Mouse (Mus musculus): Measurements from ENCODE around the gene Capn13. TPM values are rescaled to one million over a fixed set of nuclear protein-coding genes. Genes with fewer than 3 reads are reported as not detected.
A peak's percentile ranks its signal among the peaks of the same experiment; 100 is the strongest.

The Capn13 gene
- polyA plus RNA-seq, 1 experiment: not detected

DNA sequence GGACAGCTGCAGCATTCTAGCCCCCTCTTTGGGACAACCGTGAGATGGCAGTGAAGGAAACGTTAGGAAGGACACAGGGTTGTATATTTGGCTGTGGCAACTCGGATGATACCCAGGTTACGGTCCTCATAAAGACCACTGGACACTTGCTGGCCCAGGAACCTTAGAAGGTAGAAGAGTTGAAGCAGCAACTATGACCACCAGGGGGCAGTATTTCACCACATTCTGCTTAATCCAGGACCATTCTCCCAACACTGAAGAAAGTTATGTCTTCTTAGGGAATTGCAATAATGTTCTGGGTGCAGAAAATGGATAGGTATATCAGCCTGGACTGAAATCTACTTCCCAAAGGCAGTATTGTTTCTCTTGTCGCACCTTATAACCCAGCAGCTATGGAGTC, 97.4 kb downstream of the Capn13 start:
- Histone ChIP-seq H3K36me3 (ENCODE audit: control insufficient read depth, insufficient read depth) (no peaks in the 10 kb centered on the region), H3K79me2 (ENCODE audit: control insufficient read depth, insufficient read depth) (no peaks in the 10 kb centered on the region), H3K4me3 (no peak overlapping the region), H3K27me3 (ENCODE audit: control insufficient read depth, insufficient read depth, insufficient read length) (peaks cover 4% of the 10 kb centered on the region), H3K4me2 (ENCODE audit: low read depth) (no peak overlapping the region), H3ac (ENCODE audit: control insufficient read depth, insufficient read length) (no peak overlapping the region)
- TF ChIP-seq POLR2AphosphoS2 (IDR thresholded peaks at IDR 0.05; ENCODE audit: insufficient read length, low read depth): no peak
- no peak for TF ChIP-seq TCF12 (IDR thresholded peaks at IDR 0.05; ENCODE audit: insufficient read depth, poor library complexity, severe bottlenecking)
- TF ChIP-seq MYOG (IDR thresholded peaks at IDR 0.05; ENCODE audit: control insufficient read depth in 1 of 3, insufficient read depth in 1 of 3, insufficient read length in 2 of 3, low read depth in 2 of 3): no peak
- TF ChIP-seq MYOD1 (IDR thresholded peaks at IDR 0.05; ENCODE audit: control insufficient read depth in 1 of 3, insufficient read length in 2 of 3, low read depth in 2 of 3): no peak
- TF ChIP-seq TCF3 (IDR thresholded peaks at IDR 0.05; ENCODE audit: insufficient read length, low read depth): no peak
- no peak for TF ChIP-seq USF1 (IDR thresholded peaks at IDR 0.05; ENCODE audit: low read depth)
- TF ChIP-seq E2F4 (IDR thresholded peaks at IDR 0.05; ENCODE audit: insufficient read depth): no peak
- TF ChIP-seq CEBPB (IDR thresholded peaks at IDR 0.05; ENCODE audit: insufficient read depth, poor library complexity, severe bottlenecking): no peak
- no peak for TF ChIP-seq POLR2A (IDR thresholded peaks at IDR 0.05; ENCODE audit: insufficient read length, low read depth)

DNA sequence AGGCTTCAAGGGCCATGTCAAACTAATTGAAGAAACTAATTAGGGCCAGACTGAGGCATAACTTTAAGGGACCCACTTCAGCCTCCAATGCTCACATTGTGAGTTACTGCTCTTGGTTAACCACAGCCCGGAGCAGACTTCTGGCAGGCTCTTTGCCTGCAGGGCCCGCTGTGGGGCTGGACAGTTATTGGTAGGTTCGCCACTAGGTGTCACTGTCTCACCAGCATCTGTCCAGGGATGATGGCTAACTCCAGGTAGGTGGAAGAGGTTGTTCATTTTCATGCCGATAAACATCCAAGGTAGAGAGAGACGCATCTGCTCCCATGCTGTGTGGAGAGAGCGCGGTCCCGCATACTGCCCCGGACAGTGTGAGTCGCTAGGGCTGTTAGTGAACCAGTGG, 98.6 kb downstream of the Capn13 start:
- H3K36me3 ChIP-seq (ENCODE audit: control insufficient read depth, insufficient read depth): no peaks in the 10 kb centered on the region
- peak overlapping the region; percentile 25 for H3K4me2 ChIP-seq (ENCODE audit: low read depth)
- TF ChIP-seq CEBPB (IDR thresholded peaks at IDR 0.05; ENCODE audit: insufficient read depth, poor library complexity, severe bottlenecking) (no peak), POLR2A (IDR thresholded peaks at IDR 0.05; ENCODE audit: insufficient read length, low read depth) (no peak), MYOD1 (IDR thresholded peaks at IDR 0.05; ENCODE audit: control insufficient read depth in 1 of 3, insufficient read length in 2 of 3, low read depth in 2 of 3) (no peak), REST (IDR thresholded peaks at IDR 0.05; ENCODE audit: insufficient read depth, insufficient read length) (no peak), MYOG (IDR thresholded peaks at IDR 0.05; ENCODE audit: control insufficient read depth in 1 of 3, insufficient read depth in 1 of 3, insufficient read length in 2 of 3, low read depth in 2 of 3) (no peak), TCF12 (IDR thresholded peaks at IDR 0.05; ENCODE audit: insufficient read depth, poor library complexity, severe bottlenecking) (no peak), E2F4 (IDR thresholded peaks at IDR 0.05; ENCODE audit: insufficient read depth) (no peak), POLR2AphosphoS2 (IDR thresholded peaks at IDR 0.05; ENCODE audit: insufficient read length, low read depth) (no peak), USF1 (IDR thresholded peaks at IDR 0.05; ENCODE audit: low read depth) (no peak), SRF (IDR thresholded peaks at IDR 0.05; ENCODE audit: control insufficient read depth, insufficient read length, low read depth) (no peak), MAX (IDR thresholded peaks at IDR 0.05; ENCODE audit: low read depth) (no peak), TCF3 (IDR thresholded peaks at IDR 0.05; ENCODE audit: insufficient read length, low read depth) (no peak)
- no peaks in the 10 kb centered on the region for H3K79me2 ChIP-seq (ENCODE audit: control insufficient read depth, insufficient read depth)
- no peak overlapping the region for H3K4me3 ChIP-seq
- peaks cover 4% of the 10 kb centered on the region for H3K27me3 ChIP-seq (ENCODE audit: control insufficient read depth, insufficient read depth, insufficient read length)
- H3ac ChIP-seq (ENCODE audit: control insufficient read depth, insufficient read length): no peak overlapping the region

DNA sequence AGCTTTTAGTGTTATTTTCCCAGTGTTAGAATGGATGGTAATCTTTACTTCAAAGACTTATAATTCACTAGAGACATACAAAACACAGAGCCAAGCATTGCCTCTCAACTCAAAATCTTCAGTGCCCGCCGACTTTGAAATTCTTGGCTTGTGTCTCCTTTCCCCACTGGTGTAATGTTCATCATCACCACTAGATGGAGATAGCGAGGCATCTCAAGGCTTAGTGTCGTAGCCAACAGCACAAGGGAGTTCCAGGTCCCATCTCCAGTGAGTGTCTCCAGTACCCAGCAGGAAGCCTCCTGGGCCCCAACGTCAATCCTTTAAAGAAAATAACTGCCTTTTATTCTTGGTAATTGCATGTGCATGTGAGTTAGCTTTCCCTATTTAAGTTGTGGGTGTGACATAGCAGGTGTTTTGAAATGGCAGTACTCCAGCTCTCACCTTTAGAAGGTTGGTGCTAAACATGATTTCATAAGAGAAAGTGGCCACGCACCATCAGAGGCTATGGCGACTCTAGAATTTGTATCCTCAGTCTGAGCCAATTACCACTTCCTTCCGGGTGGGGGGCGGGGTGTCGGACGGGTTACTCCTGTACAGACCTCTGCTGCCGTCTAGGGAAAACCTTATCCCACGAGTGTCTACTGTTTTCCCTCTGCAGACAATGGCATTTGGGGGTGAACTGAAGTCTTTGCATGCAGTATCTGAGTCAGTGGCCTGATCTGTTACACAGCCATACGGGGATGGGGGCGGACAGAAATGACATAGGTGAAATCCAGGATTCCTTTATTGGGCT, 99.2 kb downstream of the Capn13 start:
- H3K79me2 ChIP-seq (ENCODE audit: control insufficient read depth, insufficient read depth): no peaks in the 10 kb centered on the region
- H3ac ChIP-seq (ENCODE audit: control insufficient read depth, insufficient read length): no peak overlapping the region
- TF ChIP-seq MYOG (IDR thresholded peaks at IDR 0.05; ENCODE audit: control insufficient read depth in 1 of 3, insufficient read depth in 1 of 3, insufficient read length in 2 of 3, low read depth in 2 of 3) (no peak), REST (IDR thresholded peaks at IDR 0.05; ENCODE audit: insufficient read depth, insufficient read length) (no peak), TCF3 (IDR thresholded peaks at IDR 0.05; ENCODE audit: insufficient read length, low read depth) (no peak), MAX (IDR thresholded peaks at IDR 0.05; ENCODE audit: low read depth) (no peak), MYOD1 (IDR thresholded peaks at IDR 0.05; ENCODE audit: control insufficient read depth in 1 of 3, insufficient read length in 2 of 3, low read depth in 2 of 3) (no peak), POLR2AphosphoS2 (IDR thresholded peaks at IDR 0.05; ENCODE audit: insufficient read length, low read depth) (no peak), SRF (IDR thresholded peaks at IDR 0.05; ENCODE audit: control insufficient read depth, insufficient read length, low read depth) (no peak), E2F4 (IDR thresholded peaks at IDR 0.05; ENCODE audit: insufficient read depth) (no peak), TCF12 (IDR thresholded peaks at IDR 0.05; ENCODE audit: insufficient read depth, poor library complexity, severe bottlenecking) (no peak), USF1 (IDR thresholded peaks at IDR 0.05; ENCODE audit: low read depth) (no peak), POLR2A (IDR thresholded peaks at IDR 0.05; ENCODE audit: insufficient read length, low read depth) (no peak), CEBPB (IDR thresholded peaks at IDR 0.05; ENCODE audit: insufficient read depth, poor library complexity, severe bottlenecking) (no peak)
- H3K4me2 ChIP-seq (ENCODE audit: low read depth): peak overlapping the region; percentile 40
- no peak overlapping the region for H3K4me3 ChIP-seq
- no peaks in the 10 kb centered on the region for H3K36me3 ChIP-seq (ENCODE audit: control insufficient read depth, insufficient read depth)
- peaks cover 4% of the 10 kb centered on the region for H3K27me3 ChIP-seq (ENCODE audit: control insufficient read depth, insufficient read depth, insufficient read length)

DNA sequence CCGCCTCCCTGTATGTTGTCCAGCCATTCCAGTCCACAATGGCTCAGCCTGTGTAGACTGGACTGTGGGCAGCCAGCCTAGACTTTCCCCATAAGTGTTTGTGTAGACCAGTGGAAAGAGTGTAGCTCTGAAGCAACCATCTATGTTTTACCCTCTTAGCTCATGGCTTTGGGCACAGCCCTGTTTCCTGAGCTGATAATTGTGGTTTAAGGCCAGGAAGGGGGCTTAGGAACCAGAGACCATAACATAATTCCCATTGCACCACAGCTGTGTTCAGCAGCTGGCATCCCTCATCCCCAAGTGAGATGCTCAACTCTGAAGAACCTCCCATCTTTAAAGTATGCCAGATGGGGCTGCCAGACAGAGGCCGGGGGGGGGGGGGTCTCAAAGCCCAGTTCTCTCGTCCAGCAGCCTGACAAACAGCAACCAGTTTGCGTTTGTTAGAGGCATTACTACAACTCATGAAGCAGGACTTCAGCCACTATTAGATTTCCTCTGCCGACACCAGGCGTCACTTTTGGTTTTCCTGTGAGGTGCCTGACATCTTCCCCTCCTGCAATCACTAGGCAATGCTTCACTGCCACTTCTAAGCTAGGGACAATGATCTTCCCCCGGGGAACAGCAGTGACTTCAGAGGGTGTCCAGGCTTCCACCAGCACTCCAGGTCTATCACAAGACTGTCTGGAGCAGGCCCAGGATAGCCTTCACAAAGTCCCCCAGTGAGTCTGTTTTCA, 100.4 kb downstream of the Capn13 start:
- TF ChIP-seq CEBPB (IDR thresholded peaks at IDR 0.05; ENCODE audit: insufficient read depth, poor library complexity, severe bottlenecking) (no peak), POLR2AphosphoS2 (IDR thresholded peaks at IDR 0.05; ENCODE audit: insufficient read length, low read depth) (no peak), E2F4 (IDR thresholded peaks at IDR 0.05; ENCODE audit: insufficient read depth) (no peak), SRF (IDR thresholded peaks at IDR 0.05; ENCODE audit: control insufficient read depth, insufficient read length, low read depth) (no peak), TCF12 (IDR thresholded peaks at IDR 0.05; ENCODE audit: insufficient read depth, poor library complexity, severe bottlenecking) (no peak), USF1 (IDR thresholded peaks at IDR 0.05; ENCODE audit: low read depth) (no peak), MAX (IDR thresholded peaks at IDR 0.05; ENCODE audit: low read depth) (no peak), POLR2A (IDR thresholded peaks at IDR 0.05; ENCODE audit: insufficient read length, low read depth) (no peak), MYOG (IDR thresholded peaks at IDR 0.05; ENCODE audit: control insufficient read depth in 1 of 3, insufficient read depth in 1 of 3, insufficient read length in 2 of 3, low read depth in 2 of 3) (no peak), REST (IDR thresholded peaks at IDR 0.05; ENCODE audit: insufficient read depth, insufficient read length) (no peak), TCF3 (IDR thresholded peaks at IDR 0.05; ENCODE audit: insufficient read length, low read depth) (no peak), MYOD1 (IDR thresholded peaks at IDR 0.05; ENCODE audit: control insufficient read depth in 1 of 3, insufficient read length in 2 of 3, low read depth in 2 of 3) (no peak)
- Histone ChIP-seq H3K4me2 (ENCODE audit: low read depth) (no peak overlapping the region), H3ac (ENCODE audit: control insufficient read depth, insufficient read length) (no peak overlapping the region), H3K79me2 (ENCODE audit: control insufficient read depth, insufficient read depth) (no peaks in the 10 kb centered on the region), H3K27me3 (ENCODE audit: control insufficient read depth, insufficient read depth, insufficient read length) (peaks cover 4% of the 10 kb centered on the region), H3K36me3 (ENCODE audit: control insufficient read depth, insufficient read depth) (no peaks in the 10 kb centered on the region), H3K4me3 (no peak overlapping the region)

All from myocyte (in vitro differentiated cells).